Mouse (Mus musculus): Measurements from ENCODE around the gene Polr2a. TPM values are rescaled to one million over a fixed set of nuclear protein-coding genes. Genes with fewer than 3 reads are reported as not detected.

Polr2a gene
- 10 to 100 TPM; 53.3 to 53.6 TPM for total RNA-seq (2021)

GRCm38 (mm10) chr11:69758478-69758970 is at the start of gene Polr2a:
Gene Polr2a (minus strand): TSS chr11:69758637.
- intact Hi-C loops (cut with DNase I), result loop anchor here (1.0 to 2.0 kb wide), 5 partner anchors 8 to 118 kb away; partner anchors contain the start of genes Nlgn2 and Senp3
- DNase-seq (ENCODE audit: low spot score in 2 of 2), result peak; percentile 99

DNA sequence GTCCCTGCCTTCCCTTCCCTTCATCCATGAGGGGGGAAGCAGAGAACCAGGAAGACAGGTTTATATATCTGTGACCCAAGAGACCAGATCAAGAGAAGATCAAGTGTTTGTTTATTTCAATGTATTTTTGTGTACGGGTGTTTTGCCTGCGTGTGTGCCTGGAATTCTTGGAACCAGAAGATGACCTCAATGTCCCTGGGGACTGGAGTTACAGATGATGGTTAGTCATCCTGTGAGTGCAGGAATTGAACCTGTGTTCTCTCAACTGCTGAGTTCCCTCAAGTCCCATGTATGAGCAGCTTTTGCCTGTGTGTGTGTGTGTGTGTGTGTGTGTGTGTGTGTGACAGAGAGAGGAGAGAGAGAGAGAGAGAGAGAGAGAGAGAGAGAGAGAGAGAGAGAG is 49.2 kb upstream of the Polr2a start:
- intact Hi-C loops (cut with DNase I), result loop anchor here (5.0 kb wide), 1 partner anchor 70 kb away; the partner anchor contains the start of gene Tmem95
- no peak for DNase-seq (ENCODE audit: low spot score in 2 of 2)

DNA sequence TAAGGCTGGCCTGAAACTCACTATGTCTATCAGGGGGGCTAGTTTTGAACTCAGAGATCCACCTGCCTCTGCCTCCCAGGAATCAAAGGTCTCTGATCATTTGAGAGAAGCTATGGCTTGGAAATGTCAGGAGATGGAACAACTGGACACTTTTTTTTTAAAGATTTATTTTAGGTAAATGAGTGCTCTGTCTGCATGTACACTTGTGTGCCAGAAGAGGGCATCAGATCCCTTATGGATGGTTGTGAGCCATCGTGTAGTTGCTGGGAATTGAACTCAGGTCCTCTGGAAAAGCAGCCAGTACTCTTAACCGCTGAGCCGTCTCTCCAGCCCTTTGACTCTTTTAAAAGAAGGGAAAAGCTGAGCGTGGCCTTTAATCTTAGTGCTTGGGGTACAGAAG is 47.9 kb upstream of the Polr2a start:
- intact Hi-C loops (cut with DNase I), result loop anchor here (5.0 kb wide), 1 partner anchor 71 kb away; the partner anchor contains the start of gene Tmem95
- no peak for DNase-seq (ENCODE audit: low spot score in 2 of 2)

DNA sequence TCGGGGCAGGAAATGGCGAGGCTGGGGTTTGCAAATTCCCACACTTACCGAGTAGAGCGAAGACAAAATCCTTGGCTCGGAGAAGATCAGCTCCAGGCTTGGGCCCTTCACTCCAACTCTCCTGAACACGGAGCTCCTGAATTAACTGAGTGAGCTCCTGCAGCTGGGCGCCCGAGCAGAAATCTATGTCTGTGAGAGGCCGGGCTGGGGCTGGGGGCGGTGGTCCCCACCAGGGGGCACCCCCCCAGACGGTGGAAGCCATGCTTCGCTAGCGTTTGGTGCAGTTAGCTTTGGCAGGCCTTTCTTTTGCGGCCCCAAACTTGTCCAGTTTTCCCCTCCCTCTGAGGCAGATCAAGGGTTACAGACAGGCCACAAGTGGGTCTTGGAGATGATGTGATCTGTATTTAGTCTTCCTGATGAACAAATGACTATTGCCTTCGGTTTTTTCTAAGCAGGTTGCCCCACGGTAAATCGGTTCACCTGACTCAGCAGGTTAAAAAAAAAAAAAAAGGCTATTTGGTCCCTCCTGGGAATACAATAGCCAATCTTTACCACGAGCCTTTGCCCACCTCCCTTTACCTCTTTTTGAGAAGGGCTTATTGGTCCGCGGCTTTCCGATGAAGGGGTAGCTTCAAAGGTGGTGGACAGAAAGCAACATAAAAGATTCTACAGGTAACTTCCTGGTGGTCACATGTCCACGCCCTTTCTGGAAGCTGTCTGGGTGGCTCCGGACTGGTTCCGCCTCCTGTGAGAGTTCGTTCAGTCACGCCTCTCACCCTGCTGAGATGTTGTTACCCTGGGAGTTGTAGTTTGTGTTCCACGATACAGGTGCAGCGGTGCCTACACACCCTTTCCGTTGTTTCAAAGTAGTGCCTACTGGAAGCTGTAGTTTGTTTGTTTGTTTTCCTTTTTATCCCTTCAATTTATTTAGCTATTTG is 46.8 kb upstream of the Polr2a start, which contains the start of gene Tmem102:
Gene Tmem102, minus strand, starts transcription at position 653 of the 938 bp plus-strand sequence.
- DNase-seq (ENCODE audit: low spot score in 2 of 2), result no peak
- intact Hi-C loops (cut with DNase I), result loop anchor here (5.0 kb wide), 1 partner anchor 72 kb away; the partner anchor contains the start of gene Tmem95

GRCm38 (mm10) chr11:69804652-69804940 is 46.2 kb upstream of the Polr2a start:
- intact Hi-C loops (cut with DNase I), result no loop called here
- no peak for DNase-seq (ENCODE audit: low spot score in 2 of 2)

DNA sequence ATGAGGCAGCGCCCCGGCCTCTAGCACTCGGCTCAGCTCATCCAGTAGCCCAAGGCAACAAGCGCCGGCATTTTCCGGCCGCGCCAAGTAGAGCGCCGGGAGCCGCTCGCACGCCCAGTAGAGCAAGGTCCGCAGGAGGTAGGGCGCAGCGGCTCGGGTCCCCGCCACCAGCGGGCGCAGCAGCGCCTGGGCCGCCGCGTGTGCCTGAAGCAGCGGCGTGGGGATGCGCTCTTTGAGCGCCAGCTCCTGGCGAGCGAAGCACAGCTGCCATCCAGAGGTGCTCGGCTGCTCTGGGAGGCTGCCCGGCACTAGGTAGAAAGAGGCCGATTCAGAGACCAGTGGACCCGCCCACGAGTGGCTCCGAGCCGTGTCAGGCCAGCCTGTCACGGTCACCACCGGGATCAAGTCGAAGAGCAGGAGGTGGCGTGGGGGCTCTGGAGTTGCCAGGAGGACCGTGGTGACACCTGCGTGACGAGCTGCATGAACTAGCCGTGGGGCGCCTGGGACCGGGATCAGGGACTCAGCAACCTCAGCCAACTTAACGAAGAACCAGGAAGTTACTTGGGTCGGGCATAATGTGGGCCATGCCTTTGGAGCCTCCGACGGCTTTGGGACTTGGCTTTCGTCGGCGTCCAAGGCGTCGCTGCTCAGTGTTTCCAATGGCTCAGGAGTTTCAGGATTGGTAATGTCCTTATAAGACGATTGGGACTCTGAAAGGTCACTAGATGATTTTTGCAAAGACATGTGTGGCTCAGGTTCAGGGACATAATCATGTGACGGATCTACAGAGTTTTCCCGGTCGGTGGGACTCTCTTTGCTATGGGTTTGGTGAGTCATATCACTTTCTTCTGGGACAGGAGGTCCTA is 45.6 kb upstream of the Polr2a start:
- intact Hi-C loops (cut with DNase I), result loop anchor here (2.0 kb wide), 2 partner anchors 33 to 45 kb away; partner anchors contain the start of genes Nlgn2 and Polr2a
- DNase-seq (ENCODE audit: low spot score in 2 of 2), result peak; percentile 63 to 72

DNA sequence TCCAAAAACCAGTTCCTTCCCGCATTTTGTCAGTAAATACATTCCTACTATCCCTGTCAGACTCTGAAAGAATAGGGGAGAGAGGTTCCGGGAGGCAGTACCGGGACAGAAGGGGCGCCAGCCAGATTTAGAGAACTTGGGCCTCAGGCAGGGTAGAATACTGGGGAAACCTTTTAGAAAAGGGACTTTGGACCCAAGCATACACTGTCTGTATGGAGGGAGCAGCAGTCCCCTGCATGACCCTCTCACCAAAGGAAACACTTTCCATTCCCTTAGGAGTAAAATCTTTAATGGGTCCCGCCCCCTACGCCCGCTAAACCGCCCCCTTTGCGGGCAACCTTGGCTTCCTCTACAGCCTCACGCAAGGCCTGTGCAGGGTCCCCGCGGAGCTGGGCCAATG is 44.9 kb upstream of the Polr2a start:
- intact Hi-C loops (cut with DNase I), result loop anchor here (2.0 kb wide), 2 partner anchors 33 to 45 kb away; partner anchors contain the start of genes Nlgn2 and Polr2a
- no peak for DNase-seq (ENCODE audit: low spot score in 2 of 2)

GRCm38 (mm10) chr11:69802648-69803105 is 44.2 kb upstream of the Polr2a start:
- intact Hi-C loops (cut with DNase I), result loop anchor here (2.0 kb wide), 2 partner anchors 34 to 44 kb away; partner anchors contain the start of genes Nlgn2 and Polr2a
- peak; percentile 74 to 80 for DNase-seq (ENCODE audit: low spot score in 2 of 2)

GRCm38 (mm10) chr11:69801379-69801977 is 43.0 kb upstream of the Polr2a start, which contains the start of gene Fgf11:
Gene Fgf11 (minus strand): TSS chr11:69801857.
- DNase-seq (ENCODE audit: low spot score in 2 of 2), result no peak
- intact Hi-C loops (cut with DNase I), result no loop called here

DNA sequence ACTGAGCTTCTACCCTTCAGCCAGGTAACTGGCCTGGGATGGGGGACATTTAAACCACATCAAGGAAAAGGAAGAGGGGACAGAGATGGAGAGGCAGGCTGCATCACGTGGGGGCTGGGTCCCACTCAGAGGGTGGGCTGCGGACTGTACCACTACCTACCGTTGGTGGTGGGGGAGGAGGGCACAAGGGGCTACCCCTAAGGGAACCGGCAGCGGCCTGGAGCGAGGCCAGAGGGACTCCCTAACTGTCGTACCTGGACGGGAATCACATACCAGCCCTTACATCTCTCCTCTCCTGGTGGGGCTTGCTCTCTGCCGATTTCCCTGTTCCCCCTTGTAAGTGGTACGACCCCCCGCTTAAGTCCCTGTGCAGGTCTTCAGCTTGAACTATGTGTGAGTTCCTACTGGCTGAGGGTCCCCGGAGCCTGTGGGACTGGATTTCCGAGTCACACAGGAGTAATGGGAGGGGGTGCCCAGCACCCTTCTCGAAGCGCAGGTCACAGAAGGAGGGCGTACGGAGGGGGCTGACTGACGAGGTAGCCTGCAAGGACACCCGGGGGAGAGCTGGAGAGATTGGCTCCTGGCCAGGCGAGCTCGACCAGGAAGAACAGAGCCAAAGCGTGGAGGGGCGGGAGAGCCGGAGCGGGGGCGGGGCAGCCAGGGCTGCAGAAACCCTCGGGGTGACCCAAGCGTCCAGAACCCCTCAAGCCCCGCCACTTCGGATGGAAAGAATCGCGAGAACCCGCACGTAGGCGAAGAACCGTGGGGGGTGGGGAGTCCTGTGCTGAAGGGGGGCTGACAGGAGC is 42.2 kb upstream of the Polr2a start:
- intact Hi-C loops (cut with DNase I), result no loop called here
- DNase-seq (ENCODE audit: low spot score in 2 of 2), result no peak

GRCm38 (mm10) chr11:69800138-69800391 is 41.6 kb upstream of the Polr2a start:
- intact Hi-C loops (cut with DNase I), result no loop called here
- no peak for DNase-seq (ENCODE audit: low spot score in 2 of 2)

DNA sequence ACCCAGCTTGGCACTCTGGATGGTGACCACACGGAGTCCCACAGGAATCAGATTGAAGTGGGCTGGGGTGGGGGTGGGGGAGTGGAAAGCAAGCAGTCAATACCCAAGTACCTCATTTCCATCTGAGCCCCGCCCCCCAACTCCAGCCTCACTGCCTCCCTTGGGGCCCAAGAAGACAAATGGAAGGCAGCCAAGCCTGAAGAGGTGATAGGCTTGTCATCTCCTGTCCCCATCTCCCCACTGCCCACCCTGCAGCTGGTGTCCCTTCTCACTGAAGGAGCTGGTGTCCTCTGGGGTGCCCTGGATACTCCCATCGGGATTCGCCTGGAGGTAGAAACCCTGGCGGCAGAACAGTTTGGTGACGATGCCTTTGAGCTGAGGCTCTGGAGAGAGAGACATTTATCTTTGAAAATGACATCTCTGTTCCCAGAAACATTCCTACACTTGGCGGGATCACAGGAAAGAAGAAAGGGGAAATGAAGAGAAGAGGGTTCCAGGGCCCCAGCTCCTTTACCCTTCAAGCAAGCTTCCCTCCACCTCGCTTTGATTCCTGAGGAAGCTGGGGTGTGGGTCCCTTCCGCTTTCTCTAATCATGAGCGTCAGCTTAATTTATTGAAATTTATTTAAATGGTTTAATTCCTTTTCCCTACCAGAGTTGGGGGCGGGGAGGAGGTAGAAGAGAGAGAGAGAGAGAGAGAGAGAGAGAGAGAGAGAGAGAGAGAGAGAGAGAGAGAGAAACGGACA is 41.1 kb upstream of the Polr2a start:
- no peak for DNase-seq (ENCODE audit: low spot score in 2 of 2)
- intact Hi-C loops (cut with DNase I), result no loop called here

GRCm38 (mm10) chr11:69797924-69798323 is 39.5 kb upstream of the Polr2a start:
- intact Hi-C loops (cut with DNase I), result no loop called here
- DNase-seq (ENCODE audit: low spot score in 2 of 2), result no peak

DNA sequence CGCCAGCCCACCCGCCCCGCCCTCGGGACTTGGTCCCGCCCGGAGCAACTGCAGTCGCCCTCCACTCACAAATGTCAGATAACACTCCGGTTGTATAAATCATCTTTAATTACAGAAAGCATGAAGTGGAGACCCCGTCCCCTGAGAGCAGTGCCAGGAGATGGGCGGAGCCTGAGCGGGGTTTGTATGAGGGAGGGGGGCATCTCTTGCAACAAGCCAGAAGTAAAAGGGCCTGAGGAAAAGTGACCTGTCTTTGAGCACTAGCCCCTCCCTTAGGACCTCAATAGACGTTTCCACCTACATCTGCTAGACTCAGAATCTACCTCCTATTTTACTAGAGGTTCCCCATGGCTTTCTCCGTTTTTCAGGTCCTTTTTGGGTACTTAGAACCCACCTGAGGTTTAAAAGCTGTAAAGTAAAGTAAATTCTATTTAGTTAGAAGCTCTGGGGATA is 37.6 kb upstream of the Polr2a start:
- DNase-seq (ENCODE audit: low spot score in 2 of 2), result no peak
- intact Hi-C loops (cut with DNase I), result no loop called here

DNA sequence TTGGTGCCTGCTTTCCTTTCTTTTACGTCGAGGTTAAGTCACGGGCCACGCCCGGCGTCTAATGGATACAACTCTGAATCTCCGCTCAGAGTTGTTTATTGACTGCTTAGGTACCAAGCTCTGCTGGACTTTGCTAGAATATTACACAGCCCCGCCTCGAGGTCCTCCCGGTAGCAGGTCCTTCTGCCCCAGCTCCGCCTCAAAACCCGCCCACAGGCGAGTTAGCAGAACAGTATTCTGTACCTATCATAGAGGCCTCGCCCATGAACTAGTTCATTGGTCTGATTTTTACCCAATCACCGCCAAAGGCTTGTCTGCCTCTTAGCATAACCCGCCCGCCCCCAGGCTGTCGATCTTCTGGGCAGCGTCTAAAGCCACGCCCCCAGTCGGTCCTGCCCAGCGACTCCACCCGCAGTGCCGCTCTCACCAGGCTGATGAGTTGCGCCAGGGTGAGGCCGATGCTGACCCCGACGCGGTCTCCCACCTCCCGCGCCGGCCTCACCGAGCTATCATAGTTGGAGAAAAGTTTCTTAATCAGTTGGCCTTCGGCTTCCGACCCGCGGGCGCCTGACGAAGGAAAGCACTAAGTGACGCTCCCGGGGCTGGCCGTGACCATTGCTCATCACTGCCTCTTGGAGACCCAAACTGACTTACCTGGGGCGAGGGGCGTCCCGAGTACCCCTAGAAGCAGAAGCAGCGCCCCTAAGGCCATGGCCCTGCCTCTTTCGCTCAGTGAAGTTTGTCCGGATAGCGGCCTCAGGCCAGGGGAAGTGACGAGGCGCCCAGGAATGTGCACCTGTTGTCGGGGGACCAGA is 36.9 kb upstream of the Polr2a start, which contains the start of gene Chrnb1:
Gene Chrnb1, minus strand, starts transcription at position 776 of the 815 bp plus-strand sequence.
- peak; percentile 91 to 96 for DNase-seq (ENCODE audit: low spot score in 2 of 2)
- intact Hi-C loops (cut with DNase I), result no loop called here

DNA sequence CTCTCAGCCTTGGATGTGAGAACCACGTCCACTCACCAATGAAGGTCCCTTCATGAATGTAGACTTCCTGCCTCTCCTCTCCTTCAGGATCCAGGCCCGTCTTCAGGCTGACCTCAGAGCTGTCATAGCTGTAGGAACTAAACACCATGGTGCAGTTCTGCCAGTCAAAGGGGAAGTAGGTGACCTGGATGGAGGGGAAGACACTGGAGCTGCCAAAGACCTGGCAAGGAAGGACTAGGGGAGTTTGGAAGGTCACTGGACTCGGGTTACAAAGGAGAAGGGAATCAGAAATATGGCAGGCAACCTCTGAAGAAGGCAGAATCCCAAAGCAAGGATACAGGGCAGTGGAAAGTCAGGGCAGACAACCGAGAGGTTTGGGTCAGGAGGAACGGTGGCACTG is 35.0 kb upstream of the Polr2a start:
- intact Hi-C loops (cut with DNase I), result no loop called here
- DNase-seq (ENCODE audit: low spot score in 2 of 2), result no peak

GRCm38 (mm10) chr11:69791420-69791819 is 33.0 kb upstream of the Polr2a start:
- DNase-seq (ENCODE audit: low spot score in 2 of 2), result peak in 1 of 2 experiments; percentile 71
- intact Hi-C loops (cut with DNase I), result loop anchor here (2.0 kb wide), 1 partner anchor 23 kb away; no protein-coding TSS in a partner anchor
